Mouse (Mus musculus): ENCODE results near the gene P2rx7.

DNA sequence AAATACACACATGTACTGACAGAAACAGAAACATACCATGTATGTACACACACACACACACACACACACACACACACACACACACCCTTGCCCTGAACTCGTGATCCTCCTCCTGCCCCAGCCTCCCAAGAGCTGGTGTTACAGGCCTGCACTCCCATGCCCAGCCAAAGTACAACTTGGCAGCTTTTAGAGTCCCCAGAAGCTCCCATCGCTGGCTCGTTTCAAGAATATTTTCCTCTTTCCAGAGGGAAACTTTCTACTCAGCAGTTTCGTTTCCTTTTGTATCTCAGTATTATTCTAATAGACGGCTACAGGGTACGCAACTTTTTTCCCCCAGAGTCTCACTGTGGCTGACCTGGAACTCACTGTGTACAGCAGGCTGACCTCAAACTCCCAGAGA, 58.4 kb downstream of the P2rx7 start:
- no peak for TF ChIP-seq CTCF (IDR thresholded peaks at IDR 0.05)
- no peak for TF ChIP-seq POLR2A (IDR thresholded peaks at IDR 0.05; ENCODE audit: insufficient read depth, low read depth, low read length)
- TF ChIP-seq EP300 (IDR thresholded peaks at IDR 0.05; ENCODE audit: insufficient read depth, low read depth, low read length): no peak

All from heart, adult 2 months (tissue).